Mouse (Mus musculus) inflammation-experienced regulatory T-cells, adult 6 months (primary cell): ENCODE measurements at regions not wholly inside any gene's neighbourhood (a gene's known extent, or its start where the extent isn't known, plus 50 kb on each side); places are given as distances from the start of the nearest gene placed in this dataset.

ENCODE experiments used
- ATAC-seq: one replicate; pipeline ENCODE4 v1.8.0; 2017

DNA sequence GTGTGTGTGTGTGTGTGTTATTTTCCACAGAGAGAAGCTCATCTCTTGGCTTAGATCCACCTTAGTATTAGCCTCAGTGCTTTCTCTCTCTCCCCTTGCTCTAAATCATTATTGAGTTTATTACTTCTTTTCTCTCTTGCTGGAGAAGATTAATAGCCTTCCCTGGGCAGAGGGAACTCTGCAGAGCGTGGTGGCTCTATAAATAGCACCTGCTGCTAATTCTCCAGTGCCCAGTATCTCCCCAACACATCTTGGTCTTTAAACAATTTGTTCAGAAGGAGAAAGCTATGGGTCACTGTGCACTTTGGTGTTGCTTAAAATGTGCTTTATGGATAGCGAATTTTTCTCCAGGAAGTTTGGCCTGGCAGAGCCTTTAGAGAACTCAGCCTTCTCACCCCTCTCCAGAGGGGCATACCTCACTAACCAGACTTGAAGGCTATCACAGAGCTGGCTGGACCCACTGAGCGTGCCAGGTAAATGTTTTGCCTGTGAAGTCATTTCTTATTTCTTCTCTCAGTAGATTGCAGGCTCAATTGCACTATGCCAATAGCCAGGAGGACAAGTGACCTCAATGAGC, 86.8 kb upstream of the Rab11fip2 start:
- no peak for ATAC-seq

DNA sequence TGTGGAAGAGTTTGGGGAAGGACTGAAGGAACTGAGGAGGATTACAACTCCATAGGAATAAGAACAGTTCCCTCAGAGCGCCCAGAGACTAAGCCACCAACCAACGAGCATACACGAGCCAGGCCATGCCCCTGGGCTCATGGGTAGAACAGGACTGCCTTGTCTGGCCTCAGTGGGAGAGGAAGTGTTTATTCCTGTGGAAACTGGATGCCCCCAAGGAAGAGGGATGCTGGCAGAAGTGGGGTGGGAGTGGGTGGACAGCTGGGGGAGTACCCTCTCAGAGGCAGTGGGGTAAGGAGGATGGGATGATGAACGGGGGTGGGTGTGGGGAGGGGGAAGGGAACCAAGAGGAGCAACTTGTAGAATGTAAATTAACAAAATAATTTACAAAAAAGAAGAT, 86.3 kb upstream of the Rab11fip2 start:
- no peak for ATAC-seq

GRCm38 (mm10) chr19:60015614-60016300, 72.3 kb upstream of the Rab11fip2 start:
- no peak for ATAC-seq

- no peak for ATAC-seq
These were observed 52.1 kb upstream of the Rab11fip2 start for GRCm38 (mm10) chr19:59995557-59995956.
